Mouse (Mus musculus) hematopoietic multipotent progenitor cell, adult 10-12 weeks (in vitro differentiated cells): ENCODE results near the gene Katnb1. TPM values are rescaled to one million over a fixed set of nuclear protein-coding genes. Genes with fewer than 3 reads are reported as not detected.

Source experiments
- polyA plus RNA-seq: library from polyadenylated mRNA; stranded (reverse); fragments of >175 nt; gene quantifications from 2 replicates; pipeline ENCODE4 v1.2.3, GENCODE M21; 2012; ENCODE audit warnings: low replicate concordance

Gene Katnb1
- 26.3 and 27.7 TPM in 2 replicates for polyA plus RNA-seq

DNA sequence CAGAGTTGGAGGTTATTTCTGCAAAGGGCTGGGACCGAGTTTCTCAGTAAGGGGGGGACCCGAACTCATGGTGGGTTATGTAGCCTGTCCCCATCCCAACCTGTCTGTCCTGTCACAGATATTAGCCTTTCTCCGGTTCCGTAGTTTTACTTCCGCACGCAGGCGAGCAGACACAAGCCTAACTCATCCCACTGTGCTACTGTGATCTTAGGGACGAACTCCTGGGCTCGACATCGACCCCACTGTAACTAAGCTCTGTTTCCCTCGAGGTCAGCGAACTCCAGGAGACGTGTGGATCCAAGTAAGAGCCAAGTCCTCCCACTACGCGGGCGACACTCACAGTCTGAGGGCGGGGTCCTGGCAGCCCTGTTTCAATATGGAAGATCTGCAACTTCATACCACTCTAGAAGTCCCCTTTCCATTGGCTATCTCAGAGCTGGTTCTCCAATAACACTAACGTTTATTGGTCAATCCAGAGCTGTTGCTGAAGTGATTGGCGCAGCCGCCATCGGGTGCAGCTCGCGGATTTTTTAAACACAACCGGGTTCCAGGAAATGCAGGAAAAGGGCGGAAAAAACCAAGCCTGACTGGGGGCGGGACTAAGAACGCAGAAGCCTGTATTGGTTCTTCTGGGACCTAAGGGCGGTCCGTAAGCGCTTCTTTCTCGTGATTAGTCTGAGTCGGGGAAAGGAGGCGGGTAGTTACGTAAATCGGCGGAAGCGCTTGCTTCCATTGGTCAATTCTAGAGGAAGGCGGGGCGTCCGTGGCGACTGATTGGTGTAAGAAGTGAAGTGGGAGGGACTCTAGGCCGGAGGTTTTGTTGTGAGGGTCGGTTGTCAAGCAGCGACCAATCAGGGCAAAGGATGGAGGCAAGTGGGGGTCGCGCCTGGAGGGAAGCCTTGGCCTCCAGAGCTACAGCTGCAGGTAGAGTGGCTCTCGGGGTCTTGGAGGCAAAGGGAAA lies at the start of gene Katnb1:
TSS of gene Katnb1 (plus strand) at position 806 of the 961 bp plus-strand sequence.

DNA sequence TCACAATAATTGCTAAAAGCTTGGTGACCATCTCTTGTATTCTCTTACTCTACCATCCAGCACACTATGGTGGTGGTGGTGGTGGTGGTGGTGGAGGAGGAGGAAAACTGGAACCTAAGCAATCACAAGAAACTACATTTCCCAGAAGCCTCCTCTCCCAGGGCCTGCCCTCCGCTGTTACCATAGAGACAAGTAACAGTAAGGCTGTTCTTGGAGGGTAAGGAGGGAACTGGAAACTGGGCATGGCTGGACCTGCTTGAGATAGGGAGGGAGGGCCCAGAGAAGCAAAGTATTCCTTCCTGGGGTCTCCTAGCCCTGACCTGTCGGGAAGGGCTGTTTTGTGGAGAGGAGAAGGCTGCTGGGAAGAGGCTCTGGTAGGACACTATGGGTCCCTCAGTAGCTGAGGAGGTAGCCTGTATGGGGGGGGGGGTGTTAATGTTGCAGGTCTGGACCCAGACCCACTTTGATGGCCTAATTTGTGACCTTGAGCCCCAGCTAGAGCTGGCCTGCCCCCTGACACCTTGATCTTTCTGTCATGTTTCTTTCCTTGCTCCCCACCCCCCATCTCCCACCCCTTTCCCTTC lies 26.0 kb upstream of the Katnb1 start, which contains the start of gene Drc7:
TSS of gene Drc7 (plus strand) at position 177 of the 584 bp plus-strand sequence.

Other genes starting within 250 kb of the Katnb1 start
- 51.0 and 128 TPM in 2 replicates for gene Coq9, start 242.9 kb upstream of the Katnb1 start, polyA plus RNA-seq
- gene Ciapin1, start 242.8 kb upstream of the Katnb1 start, polyA plus RNA-seq: 49.1 and 330 TPM in 2 replicates
- gene Polr2c, start 223.7 kb upstream of the Katnb1 start, polyA plus RNA-seq: 7.3 and 16.5 TPM in 2 replicates
- gene Dok4, start 204.9 kb upstream of the Katnb1 start, polyA plus RNA-seq: 2.7 and 5.0 TPM in 2 replicates
- gene Ccdc102a, start 163.1 kb upstream of the Katnb1 start, polyA plus RNA-seq: 9.9 and 24.4 TPM in 2 replicates
- 11.8 and 12.9 TPM in 2 replicates for gene Adgrg5, start 157.5 kb upstream of the Katnb1 start, polyA plus RNA-seq
- gene Adgrg1, start 106.4 kb upstream of the Katnb1 start, polyA plus RNA-seq: 2.7 and 6.2 TPM in 2 replicates
- 3.3 and 5.4 TPM in 2 replicates for gene Adgrg3, start 63.5 kb upstream of the Katnb1 start, polyA plus RNA-seq
- not detected in 2 replicates for gene Drc7, start 26.1 kb upstream of the Katnb1 start, polyA plus RNA-seq
- gene Kifc3, start 121.6 kb downstream of the Katnb1 start, polyA plus RNA-seq: 9.8 and 16.0 TPM in 2 replicates
- 0.23 and 0.76 TPM in 2 replicates for gene Cngb1, start 225.4 kb downstream of the Katnb1 start, polyA plus RNA-seq
- gene Tepp, start 229.4 kb downstream of the Katnb1 start, polyA plus RNA-seq: not detected in 2 replicates